Mouse (Mus musculus): ENCODE measurements around the gene Ugt1a10. TPM values are rescaled to one million over a fixed set of nuclear protein-coding genes. Genes with fewer than 3 reads are reported as not detected.

The Ugt1a10 gene
- polyA plus RNA-seq, 1 experiment from 2014 or later: not detected

DNA sequence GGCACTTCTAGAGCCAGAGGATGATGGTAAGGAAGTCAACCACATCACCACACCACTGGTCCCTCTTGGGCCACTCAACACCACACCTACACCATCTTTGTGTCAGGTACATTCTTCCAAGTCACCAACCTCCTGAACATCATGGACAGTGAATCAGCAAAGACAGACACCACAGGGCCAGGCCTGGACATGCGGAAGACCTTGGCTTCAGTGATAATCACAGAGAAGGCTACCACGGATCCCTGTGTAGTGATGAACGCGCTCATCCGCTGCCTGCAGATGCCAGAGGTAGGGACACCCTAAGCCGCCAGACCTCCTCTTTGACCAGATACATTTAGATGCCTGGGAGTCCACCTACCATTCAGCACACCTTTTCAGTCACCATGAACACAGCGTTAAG, 172.9 kb downstream of the Ugt1a10 start:
- Histone ChIP-seq H3K27ac (replicated peaks; ENCODE audit: low read depth, low read length) (no peak overlapping the region), H3K4me3 (ENCODE audit: low read depth, low read length) (no peak overlapping the region), H3K9me3 (ENCODE audit: control insufficient read depth, low read length) (peaks cover 75% of the 10 kb centered on the region), H3K9ac (ENCODE audit: low read length) (no peak overlapping the region), H3K36me3 (ENCODE audit: control insufficient read depth, insufficient read depth, low read length) (no peaks in the 10 kb centered on the region; the same call in 1 of the 2 replicates), H3K4me1 (ENCODE audit: control insufficient read depth, insufficient read depth, low read length) (no peaks in the 10 kb centered on the region), H3K4me2 (ENCODE audit: low read depth, severe bottlenecking) (no peak overlapping the region), H3K27me3 (ENCODE audit: control insufficient read depth, insufficient read depth, low read length) (no peaks in the 10 kb centered on the region)
- 71% methylated on average over 7 of the region's 7 CpGs for WGBS
- ATAC-seq (ENCODE audit: insufficient number of reproducible peaks, low FRiP score, low TSS enrichment, low read depth) (no peak), DNase-seq (ENCODE audit: low spot score) (no peak)

DNA sequence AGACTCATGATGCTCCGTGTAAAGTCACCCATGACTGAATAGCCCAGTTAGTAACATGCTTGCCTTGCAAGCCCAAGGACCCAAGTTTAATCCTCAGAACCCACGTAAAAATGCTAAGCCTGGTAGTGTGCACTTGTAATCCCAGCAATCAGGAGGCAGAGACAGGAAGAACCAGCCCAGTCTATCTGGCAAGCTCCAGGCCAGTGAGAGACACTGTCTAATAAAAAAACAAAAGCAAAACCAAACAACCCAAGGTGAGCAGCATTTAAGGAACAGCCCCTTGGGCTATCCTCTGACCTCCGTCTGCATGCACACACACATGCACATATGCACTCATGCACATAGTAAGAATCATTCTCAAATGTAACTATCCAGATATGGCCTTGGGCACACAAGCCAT, 174.4 kb downstream of the Ugt1a10 start:
- no peak for DNase-seq (ENCODE audit: low spot score)
- Histone ChIP-seq H3K4me2 (ENCODE audit: low read depth, severe bottlenecking) (no peak overlapping the region), H3K27ac (replicated peaks; ENCODE audit: low read depth, low read length) (no peak overlapping the region), H3K4me3 (ENCODE audit: low read depth, low read length) (no peak overlapping the region), H3K9ac (ENCODE audit: low read length) (no peak overlapping the region), H3K4me1 (ENCODE audit: control insufficient read depth, insufficient read depth, low read length) (no peaks in the 10 kb centered on the region), H3K27me3 (ENCODE audit: control insufficient read depth, insufficient read depth, low read length) (no peaks in the 10 kb centered on the region), H3K36me3 (ENCODE audit: control insufficient read depth, insufficient read depth, low read length) (no peaks in the 10 kb centered on the region; the same call in 1 of the 2 replicates), H3K9me3 (ENCODE audit: control insufficient read depth, low read length) (peaks cover 89% of the 10 kb centered on the region)
- WGBS: 83% methylated on average over 3 of the region's 3 CpGs
- ATAC-seq (ENCODE audit: insufficient number of reproducible peaks, low FRiP score, low TSS enrichment, low read depth): no peak

DNA sequence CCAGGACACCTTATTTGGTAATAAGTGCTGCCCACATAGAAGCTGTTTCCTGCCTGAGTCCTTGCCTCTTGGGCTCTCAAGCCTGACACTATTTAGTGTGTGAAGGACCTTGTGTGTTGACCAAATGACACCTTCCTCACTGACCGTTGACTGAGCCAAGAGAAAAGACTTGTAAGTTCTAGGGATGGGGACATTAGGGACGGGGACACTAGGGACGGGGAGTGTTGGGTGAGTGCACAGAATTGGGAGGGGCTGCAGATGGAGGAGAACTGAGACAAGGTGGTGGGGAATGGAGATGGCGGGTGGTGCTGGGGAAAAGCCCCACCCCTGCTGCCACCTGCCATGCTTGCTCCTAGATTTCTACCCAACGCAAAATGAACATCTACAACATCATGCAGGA, 174.8 kb downstream of the Ugt1a10 start:
- no peak overlapping the region for H3K27ac ChIP-seq (replicated peaks; ENCODE audit: low read depth, low read length)
- no peaks in the 10 kb centered on the region for H3K4me1 ChIP-seq (ENCODE audit: control insufficient read depth, insufficient read depth, low read length)
- no peaks in the 10 kb centered on the region; the same call in 1 of the 2 replicates for H3K36me3 ChIP-seq (ENCODE audit: control insufficient read depth, insufficient read depth, low read length)
- ATAC-seq (ENCODE audit: insufficient number of reproducible peaks, low FRiP score, low TSS enrichment, low read depth) (no peak), DNase-seq (ENCODE audit: low spot score) (no peak)
- WGBS: 88% methylated on average over 5 of the region's 5 CpGs
- no peak overlapping the region for H3K9ac ChIP-seq (ENCODE audit: low read length)
- no peak overlapping the region for H3K4me2 ChIP-seq (ENCODE audit: low read depth, severe bottlenecking)
- peaks cover 93% of the 10 kb centered on the region for H3K9me3 ChIP-seq (ENCODE audit: control insufficient read depth, low read length)
- no peak overlapping the region for H3K4me3 ChIP-seq (ENCODE audit: low read depth, low read length)
- no peaks in the 10 kb centered on the region for H3K27me3 ChIP-seq (ENCODE audit: control insufficient read depth, insufficient read depth, low read length)

DNA sequence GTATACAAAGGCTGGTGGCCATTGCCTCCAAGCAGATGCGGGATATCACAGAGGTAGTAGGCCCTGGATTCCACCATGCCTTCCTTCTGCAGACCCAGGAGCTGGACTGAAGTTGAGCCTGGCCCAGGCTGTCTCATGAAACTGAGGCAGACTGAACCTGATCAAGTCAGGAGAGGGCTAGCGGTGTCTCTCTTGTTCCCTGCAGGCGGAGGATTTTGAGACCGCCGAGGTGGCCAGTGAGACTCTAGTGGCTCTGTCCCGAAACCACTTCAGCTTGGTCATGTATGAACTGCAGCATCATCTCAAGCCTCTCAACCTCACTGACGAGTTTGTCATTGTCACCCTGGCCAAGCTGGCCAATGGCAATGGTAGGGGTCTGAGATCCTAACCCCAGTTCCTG, 175.2 kb downstream of the Ugt1a10 start:
- DNase-seq (ENCODE audit: low spot score): no peak

DNA sequence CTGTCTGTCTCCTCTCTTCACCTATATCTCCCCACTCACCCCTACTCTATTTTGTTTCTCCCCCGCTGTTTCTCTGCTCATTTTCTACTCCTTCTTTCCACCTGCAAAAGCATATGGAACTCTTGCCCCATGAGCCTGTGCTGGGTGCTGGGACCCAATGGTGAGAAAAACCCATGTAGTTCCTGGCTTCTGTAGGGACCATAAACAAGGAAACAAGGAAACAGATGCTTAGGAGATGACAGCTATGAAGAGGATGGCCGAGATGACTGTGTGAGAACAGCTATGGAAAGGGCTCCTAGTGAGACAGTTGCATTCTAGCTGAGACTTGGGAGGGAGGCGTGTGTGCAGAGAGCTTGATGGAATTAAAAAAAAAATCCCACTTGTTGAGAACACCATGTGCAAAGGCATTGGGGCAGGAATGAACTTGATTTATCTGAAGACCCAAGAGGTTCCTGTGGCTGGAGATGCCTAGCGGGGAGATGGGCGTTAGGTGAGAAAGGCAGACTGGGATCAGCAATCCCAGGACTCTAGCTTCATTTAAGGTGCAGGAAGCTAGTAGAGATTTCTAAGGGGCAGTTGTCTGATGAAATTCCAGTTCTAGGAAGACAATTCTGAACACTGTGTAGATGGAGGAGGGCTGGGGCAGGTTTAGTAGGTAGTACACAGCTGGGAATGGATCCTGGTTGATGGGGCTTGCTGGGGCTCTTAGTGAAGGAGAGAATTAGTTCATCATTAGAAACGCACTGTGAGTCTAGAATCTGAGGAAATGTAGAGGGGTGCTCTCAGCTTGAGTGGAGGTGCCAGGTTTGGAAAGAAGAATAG, 176.0 kb downstream of the Ugt1a10 start:
- H3K4me2 ChIP-seq (ENCODE audit: low read depth, severe bottlenecking): no peak overlapping the region
- no peak overlapping the region for H3K27ac ChIP-seq (replicated peaks; ENCODE audit: low read depth, low read length)
- no peaks in the 10 kb centered on the region for H3K4me1 ChIP-seq (ENCODE audit: control insufficient read depth, insufficient read depth, low read length)
- H3K9me3 ChIP-seq (ENCODE audit: control insufficient read depth, low read length): peaks cover 97% of the 10 kb centered on the region
- H3K36me3 ChIP-seq (ENCODE audit: control insufficient read depth, insufficient read depth, low read length): no peaks in the 10 kb centered on the region; the same call in 1 of the 2 replicates
- ATAC-seq (ENCODE audit: insufficient number of reproducible peaks, low FRiP score, low TSS enrichment, low read depth) (no peak), DNase-seq (ENCODE audit: low spot score) (no peak)
- WGBS: 79% methylated on average over 6 of the region's 6 CpGs
- no peak overlapping the region for H3K4me3 ChIP-seq (ENCODE audit: low read depth, low read length)
- H3K27me3 ChIP-seq (ENCODE audit: control insufficient read depth, insufficient read depth, low read length): no peaks in the 10 kb centered on the region
- no peak overlapping the region for H3K9ac ChIP-seq (ENCODE audit: low read length)

More for the DNA sequence above, 175.2 kb downstream of the Ugt1a10 start:
- Histone ChIP-seq H3K4me3 (ENCODE audit: low read depth, low read length) (no peak overlapping the region), H3K36me3 (ENCODE audit: control insufficient read depth, insufficient read depth, low read length) (no peaks in the 10 kb centered on the region; the same call in 1 of the 2 replicates), H3K9ac (ENCODE audit: low read length) (no peak overlapping the region), H3K9me3 (ENCODE audit: control insufficient read depth, low read length) (peaks cover 96% of the 10 kb centered on the region), H3K4me1 (ENCODE audit: control insufficient read depth, insufficient read depth, low read length) (no peaks in the 10 kb centered on the region), H3K4me2 (ENCODE audit: low read depth, severe bottlenecking) (no peak overlapping the region), H3K27ac (replicated peaks; ENCODE audit: low read depth, low read length) (no peak overlapping the region), H3K27me3 (ENCODE audit: control insufficient read depth, insufficient read depth, low read length) (no peaks in the 10 kb centered on the region)
- ATAC-seq (ENCODE audit: insufficient number of reproducible peaks, low FRiP score, low TSS enrichment, low read depth): no peak
- 75% methylated on average over 7 of the region's 7 CpGs for WGBS

DNA sequence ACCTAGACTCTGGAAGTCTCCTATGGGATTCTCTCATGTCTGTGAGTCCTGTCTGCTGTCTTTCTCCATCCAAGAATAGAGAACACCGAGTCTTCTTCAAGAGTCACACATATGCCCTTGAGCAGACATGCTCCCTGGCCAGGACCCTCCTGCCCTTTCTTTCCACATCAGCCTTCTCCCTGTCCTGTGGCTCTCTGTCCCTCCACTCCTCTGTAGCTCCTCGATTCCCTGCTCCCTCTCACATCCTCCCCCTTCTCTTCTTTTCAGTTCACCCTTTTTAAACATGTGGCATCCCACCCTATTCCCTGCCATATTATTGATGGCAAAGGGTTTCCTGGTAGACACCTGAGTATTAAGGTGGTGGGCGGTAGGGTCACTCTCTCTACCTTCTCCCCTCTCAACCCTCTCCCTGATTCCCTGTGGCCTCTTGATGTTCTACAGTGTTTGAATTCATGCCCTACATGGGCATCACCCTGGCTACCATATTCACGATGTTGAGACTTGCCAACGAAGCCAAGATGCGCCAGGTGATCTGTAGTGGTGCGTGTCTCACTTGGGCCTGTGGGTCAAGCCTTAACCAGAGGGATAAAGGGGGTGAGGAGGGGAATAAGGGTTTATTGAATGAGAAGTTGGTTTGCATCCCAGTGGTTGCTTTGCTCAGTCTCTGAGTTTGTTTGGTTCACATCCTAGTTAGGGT, 176.8 kb downstream of the Ugt1a10 start:
- no peak overlapping the region for H3K4me2 ChIP-seq (ENCODE audit: low read depth, severe bottlenecking)
- ATAC-seq (ENCODE audit: insufficient number of reproducible peaks, low FRiP score, low TSS enrichment, low read depth): no peak

DNA sequence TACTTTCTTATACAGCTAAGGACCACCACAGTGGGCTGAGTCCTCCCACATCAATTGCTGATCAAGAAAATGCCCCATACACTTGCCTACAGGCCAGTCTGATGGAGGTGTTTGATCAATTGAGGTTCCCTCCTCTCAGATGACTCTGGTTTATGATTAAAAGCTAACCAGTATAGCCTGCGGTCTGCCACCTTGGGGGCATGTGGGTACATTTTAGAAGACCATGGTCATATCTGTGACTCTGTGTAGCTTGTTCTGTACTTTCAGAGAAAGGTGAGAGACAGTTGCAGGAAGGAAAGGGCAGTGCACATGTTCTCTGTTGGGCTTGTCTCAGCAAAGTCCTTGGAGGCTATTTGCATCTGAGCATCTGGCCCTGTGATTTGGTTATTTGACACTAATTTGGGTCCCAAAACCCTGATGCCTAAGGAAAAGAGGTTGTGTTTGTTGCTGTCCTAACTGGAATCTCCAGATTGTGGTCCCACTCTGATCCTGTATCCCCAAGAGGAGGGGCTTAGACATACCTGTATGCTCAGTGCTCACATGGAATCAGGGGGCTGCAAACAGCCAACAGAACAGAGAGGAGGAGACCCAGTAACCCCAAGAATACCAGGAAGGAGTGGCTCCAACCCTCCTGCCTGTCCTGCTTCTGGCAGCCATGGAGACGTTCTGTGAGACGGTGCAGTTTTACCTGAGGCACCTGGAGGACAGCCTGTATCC, 177.6 kb downstream of the Ugt1a10 start:
- ATAC-seq (ENCODE audit: insufficient number of reproducible peaks, low FRiP score, low TSS enrichment, low read depth) (no peak), DNase-seq (ENCODE audit: low spot score) (no peak)
- 57% methylated on average over 3 of the region's 3 CpGs for WGBS

More for the DNA sequence above, 176.8 kb downstream of the Ugt1a10 start:
- Histone ChIP-seq H3K4me1 (ENCODE audit: control insufficient read depth, insufficient read depth, low read length) (no peaks in the 10 kb centered on the region), H3K27me3 (ENCODE audit: control insufficient read depth, insufficient read depth, low read length) (no peaks in the 10 kb centered on the region), H3K4me3 (ENCODE audit: low read depth, low read length) (no peak overlapping the region), H3K36me3 (ENCODE audit: control insufficient read depth, insufficient read depth, low read length) (no peaks in the 10 kb centered on the region; the same call in 1 of the 2 replicates), H3K9me3 (ENCODE audit: control insufficient read depth, low read length) (peaks cover 95% of the 10 kb centered on the region), H3K27ac (replicated peaks; ENCODE audit: low read depth, low read length) (no peak overlapping the region), H3K9ac (ENCODE audit: low read length) (no peak overlapping the region)
- 68% methylated on average over 7 of the region's 7 CpGs for WGBS
- no peak for DNase-seq (ENCODE audit: low spot score)

More for the DNA sequence above, 177.6 kb downstream of the Ugt1a10 start:
- no peak overlapping the region for H3K27ac ChIP-seq (replicated peaks; ENCODE audit: low read depth, low read length)
- no peaks in the 10 kb centered on the region for H3K27me3 ChIP-seq (ENCODE audit: control insufficient read depth, insufficient read depth, low read length)
- no peak overlapping the region for H3K4me2 ChIP-seq (ENCODE audit: low read depth, severe bottlenecking)
- no peak overlapping the region for H3K4me3 ChIP-seq (ENCODE audit: low read depth, low read length)
- peaks cover 95% of the 10 kb centered on the region for H3K9me3 ChIP-seq (ENCODE audit: control insufficient read depth, low read length)
- H3K4me1 ChIP-seq (ENCODE audit: control insufficient read depth, insufficient read depth, low read length): no peaks in the 10 kb centered on the region
- no peaks in the 10 kb centered on the region; the same call in 1 of the 2 replicates for H3K36me3 ChIP-seq (ENCODE audit: control insufficient read depth, insufficient read depth, low read length)
- H3K9ac ChIP-seq (ENCODE audit: low read length): no peak overlapping the region
